In the genomic region with DNA sequence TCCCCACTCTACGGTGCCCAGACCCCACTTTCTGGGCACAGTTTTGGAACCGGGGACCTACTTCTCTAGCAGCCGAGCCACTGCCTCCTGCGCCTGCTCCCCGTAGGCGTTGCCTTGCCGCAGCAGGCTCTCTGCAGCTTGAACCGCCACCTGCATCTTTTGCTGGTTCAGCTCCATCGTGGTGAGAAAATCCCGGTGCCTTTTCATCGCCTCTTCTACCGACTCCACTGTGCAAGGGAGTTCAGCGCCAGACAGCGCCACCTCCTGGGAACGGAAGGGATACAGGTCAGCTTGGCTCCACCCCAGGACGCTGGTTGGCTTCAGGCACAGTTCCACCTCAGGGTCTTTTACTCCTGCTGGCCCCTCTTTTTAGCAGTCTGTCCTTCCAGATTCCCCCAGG, we compare ENCODE assay signal across 7 mouse cellular contexts. TPM values are rescaled to one million over a fixed set of nuclear protein-coding genes. Genes with fewer than 3 reads are reported as not detected.
DNase-seq lines count a peak whose midpoint lies in the region; ATAC-seq and TF ChIP-seq lines count a peak whose summit lies in the region.

No protein-coding gene starts in this region.

- H3K4me1 ChIP-seq in G1E (ENCODE audit: insufficient read depth, low read depth, low read length) = peaks cover 4% of the 10 kb centered on the region

- TF ChIP-seq CTCF in G1E (IDR thresholded peaks at IDR 0.05; ENCODE audit: low read depth, low read length) = peak; percentile 43

- peak; percentile 77 for DNase-seq in CD4-positive, CD25-positive, alpha-beta regulatory T cell, adult 2 months (ENCODE audit: low read depth, low spot score)
- peak; percentile 27 for DNase-seq in G1E (ENCODE audit: low spot score)
- peak; percentile 84 for DNase-seq in cerebellum, adult 8-10 months
- DNase-seq in gastrocnemius, postnatal 10 days = peak; percentile 65
- DNase-seq in layer of hippocampus, postnatal 36 days = peak; percentile 65 to 69
- peak; percentile 26 to 32 for DNase-seq in spleen, postnatal 36 days (ENCODE audit: low spot score in 2 of 2)

- peaks cover 12% of the 10 kb centered on the region for H3K9me3 ChIP-seq in G1E (replicated peaks)

- no peak overlapping the region for H3K4me3 ChIP-seq in G1E (ENCODE audit: low read depth, low read length)

- no peak for ATAC-seq in G1E (ENCODE audit: extremely low read depth, insufficient number of reproducible peaks, low FRiP score, poor library complexity, severe bottlenecking)
- peak; percentile 87 for ATAC-seq in megakaryocyte-erythroid progenitor cell, adult 5-6 weeks (replicated peaks; ENCODE audit: low FRiP score, low TSS enrichment, poor library complexity, severe bottlenecking)

- H3K27me3 ChIP-seq in G1E (ENCODE audit: insufficient read depth, low read length) = peaks cover 23% of the 10 kb centered on the region

- no peaks in the 10 kb centered on the region for H3K36me3 ChIP-seq in G1E (replicated peaks)

RNA-seq across cellular contexts. Expression of gene Sptbn4, which starts 44.8 kb away (rescaled TPM):
- 0.92 and 2.9 TPM in 2 replicates for total RNA-seq in G1E (2014; fragmentation: Nextera tagmentation)
- total RNA-seq in G1E (2017) = 1.1 and 1.2 TPM in 2 replicates
- polyA plus RNA-seq in G1E (2012) = 0.91 and 1.1 TPM in 2 replicates
- total RNA-seq in gastrocnemius, postnatal 10 days (2021) = under 1 TPM; 0.20 to 0.28 TPM
- total RNA-seq in layer of hippocampus, postnatal 36 days (2021) = 100 to 1,000 TPM; 132 to 146 TPM
- 0.09 and 0.37 TPM in 2 replicates for total RNA-seq in megakaryocyte-erythroid progenitor cell, adult 5-6 weeks (2014; fragmentation: Nextera tagmentation)
- total RNA-seq in megakaryocyte-erythroid progenitor cell, adult 5-6 weeks (2017) = 0.15 TPM in 1 of 2 replicates, not detected in the other

RNA-seq across cellular contexts. Expression of gene Blvrb, which starts 45.1 kb away (rescaled TPM):
- total RNA-seq in G1E (2014; fragmentation: Nextera tagmentation) (438 and 479 TPM in 2 replicates), G1E (2017) (212 and 254 TPM in 2 replicates)
- polyA plus RNA-seq in G1E (2012) = 394 and 460 TPM in 2 replicates
- 10 to 100 TPM; 20.5 to 25.0 TPM for total RNA-seq in gastrocnemius, postnatal 10 days (2021)
- 10 to 100 TPM; 16.0 to 20.0 TPM for total RNA-seq in layer of hippocampus, postnatal 36 days (2021)
- total RNA-seq in megakaryocyte-erythroid progenitor cell, adult 5-6 weeks (2014; fragmentation: Nextera tagmentation) = 667 and 741 TPM in 2 replicates
- 183 and 213 TPM in 2 replicates for total RNA-seq in megakaryocyte-erythroid progenitor cell, adult 5-6 weeks (2017)

RNA-seq across cellular contexts. Expression of gene Gm20479, which starts 45.5 kb away (rescaled TPM):
- total RNA-seq in G1E (2014; fragmentation: Nextera tagmentation) (not detected in 2 replicates), G1E (2017) (1.3 TPM in 1 of 2 replicates, not detected in the other)
- polyA plus RNA-seq in G1E (2012) = 1.2 and 1.4 TPM in 2 replicates
- total RNA-seq in gastrocnemius, postnatal 10 days (2021) = not detected
- not detected for total RNA-seq in layer of hippocampus, postnatal 36 days (2021)
- not detected in 2 replicates for total RNA-seq in megakaryocyte-erythroid progenitor cell, adult 5-6 weeks (2014; fragmentation: Nextera tagmentation)
- total RNA-seq in megakaryocyte-erythroid progenitor cell, adult 5-6 weeks (2017) = not detected in 2 replicates

RNA-seq across cellular contexts. Expression of gene Shkbp1, which starts 46.9 kb away (rescaled TPM):
- total RNA-seq in G1E (2014; fragmentation: Nextera tagmentation) (89.8 and 111 TPM in 2 replicates), G1E (2017) (27.4 and 29.5 TPM in 2 replicates)
- 218 and 220 TPM in 2 replicates for polyA plus RNA-seq in G1E (2012)
- 1 to 10 TPM; 6.1 to 8.1 TPM for total RNA-seq in gastrocnemius, postnatal 10 days (2021)
- 10 to 100 TPM; 36.2 to 37.3 TPM for total RNA-seq in layer of hippocampus, postnatal 36 days (2021)
- 39.2 and 72.7 TPM in 2 replicates for total RNA-seq in megakaryocyte-erythroid progenitor cell, adult 5-6 weeks (2014; fragmentation: Nextera tagmentation)
- 20.6 and 35.1 TPM in 2 replicates for total RNA-seq in megakaryocyte-erythroid progenitor cell, adult 5-6 weeks (2017)

Comparison
In these comparisons a context has a peak if more than half of its experiments do, and no peak if none do; other contexts are left out.
1. DNase-seq: peak in every context shown above with its lines; median percentile 84 in cerebellum, adult 8-10 months; 77 in CD4-positive, CD25-positive, alpha-beta regulatory T cell, adult 2 months; 67 in layer of hippocampus, postnatal 36 days; 65 in gastrocnemius, postnatal 10 days; 29 in spleen, postnatal 36 days; 27 in G1E.
2. RNA of gene Sptbn4, which starts 44.8 kb away (total RNA-seq): 132 to 146 TPM in layer of hippocampus, postnatal 36 days; 0.92 to 2.9 TPM in G1E, 0.20 to 0.28 TPM in gastrocnemius, postnatal 10 days and 0.09 to 0.37 TPM in megakaryocyte-erythroid progenitor cell, adult 5-6 weeks; every median in the first group is over 10 times any median in the second.
3. RNA of gene Blvrb, which starts 45.1 kb away (total RNA-seq): 183 to 741 TPM in megakaryocyte-erythroid progenitor cell, adult 5-6 weeks and 212 to 479 TPM in G1E; 20.5 to 25.0 TPM in gastrocnemius, postnatal 10 days and 16.0 to 20.0 TPM in layer of hippocampus, postnatal 36 days; every median in the first group is over 4 times any median in the second.